Mouse (Mus musculus): ENCODE results near the gene Kdelr1. TPM values are rescaled to one million over a fixed set of nuclear protein-coding genes. Genes with fewer than 3 reads are reported as not detected.
A peak's percentile ranks its signal among the peaks of the same experiment; 100 is the strongest.

The Kdelr1 gene
- polyA plus RNA-seq, 1 experiment from 2014 or later: 150 TPM

DNA sequence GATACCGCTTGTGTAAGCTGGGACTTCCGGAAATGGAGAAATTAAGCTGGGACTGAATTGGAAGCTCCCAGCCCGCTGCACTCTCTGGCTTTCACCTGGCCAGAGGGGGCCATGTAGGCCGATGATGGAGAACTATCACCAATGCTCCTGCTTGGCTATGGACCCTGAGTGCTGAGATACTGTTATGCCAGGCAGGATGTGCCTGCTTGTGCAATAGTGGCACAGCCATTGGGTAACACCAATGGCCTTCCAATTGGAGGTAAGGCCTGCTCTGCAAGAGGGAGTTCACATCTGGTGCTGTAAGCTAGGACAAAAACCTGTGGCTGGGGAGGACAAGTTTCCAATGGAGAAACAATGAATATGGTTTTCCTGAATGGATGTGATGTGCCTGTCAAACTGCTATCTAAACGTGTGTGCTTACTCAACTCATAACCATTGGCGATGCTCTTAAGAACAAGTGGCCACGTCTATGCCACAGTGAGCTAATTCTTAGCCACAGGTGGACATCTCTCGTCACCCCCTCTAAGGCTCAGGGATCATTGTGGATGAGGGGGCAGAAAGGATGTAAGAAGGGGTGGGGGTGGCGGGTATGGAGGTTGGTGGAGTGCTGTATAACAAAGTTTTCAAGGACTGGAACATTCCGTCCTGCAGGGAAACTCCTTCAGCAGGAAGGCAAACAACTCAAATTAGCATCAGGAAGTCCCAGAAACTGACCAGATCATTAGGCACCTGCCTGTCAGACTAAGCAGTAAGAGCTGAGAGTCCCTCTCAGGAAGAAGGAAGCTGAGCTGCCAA lies 29.4 kb upstream of the Kdelr1 start:
- Histone ChIP-seq H3K9ac (replicated peaks; ENCODE audit: low read depth, low read length) (no peak overlapping the region), H3K9me3 (ENCODE audit: control insufficient read depth, low read depth, low read length) (no peaks in the 10 kb centered on the region), H3K27me3 (ENCODE audit: control insufficient read depth, insufficient read depth, low read length) (no peaks in the 10 kb centered on the region), H3K4me1 (ENCODE audit: control insufficient read depth, insufficient read depth, low read length) (no peaks in the 10 kb centered on the region), H3K4me2 (replicated peaks; ENCODE audit: low read depth, low read length) (no peak overlapping the region), H3K36me3 (ENCODE audit: control insufficient read depth, insufficient read depth, low read length) (no peaks in the 10 kb centered on the region), H3K27ac (ENCODE audit: low read length) (no peak overlapping the region), H3K4me3 (ENCODE audit: low read depth, low read length) (no peak overlapping the region)
- 88% methylated on average over 10 of the region's 10 CpGs for WGBS
- no peak for ATAC-seq (ENCODE audit: insufficient number of reproducible peaks, insufficient read depth, low FRiP score, low read depth)

DNA sequence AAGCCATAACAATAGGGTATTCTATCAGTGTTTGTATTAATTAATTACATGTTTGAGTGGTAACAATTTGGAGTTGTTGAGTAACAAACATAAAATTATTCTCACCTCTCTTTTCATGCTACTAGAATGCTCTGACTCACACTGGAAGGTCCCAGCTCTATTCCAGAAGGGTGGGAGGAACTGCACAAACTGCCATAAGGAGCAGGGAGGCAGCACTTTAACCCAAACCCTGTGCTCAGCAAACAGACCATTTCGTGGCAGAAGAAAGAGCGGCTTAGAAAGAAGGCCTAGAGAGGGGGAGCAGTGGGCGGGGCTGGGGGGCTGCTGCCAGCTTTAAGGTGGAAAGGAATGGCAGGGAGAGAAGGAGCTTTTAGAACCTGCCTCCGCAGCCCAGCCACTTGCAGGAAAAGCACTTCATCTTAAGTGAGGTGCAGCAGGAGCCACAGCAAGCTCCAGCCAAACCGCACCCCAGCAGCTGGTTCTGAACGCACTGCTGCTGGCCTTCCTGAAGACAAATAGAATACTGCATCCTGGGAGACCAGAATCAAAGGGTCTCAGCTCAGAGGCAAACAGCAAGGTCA lies 24.0 kb upstream of the Kdelr1 start:
- H3K9ac ChIP-seq (replicated peaks; ENCODE audit: low read depth, low read length): no peak overlapping the region
- no peaks in the 10 kb centered on the region for H3K36me3 ChIP-seq (ENCODE audit: control insufficient read depth, insufficient read depth, low read length)
- no peaks in the 10 kb centered on the region for H3K9me3 ChIP-seq (ENCODE audit: control insufficient read depth, low read depth, low read length)
- H3K4me3 ChIP-seq (ENCODE audit: low read depth, low read length): no peak overlapping the region
- H3K4me1 ChIP-seq (ENCODE audit: control insufficient read depth, insufficient read depth, low read length): peaks cover 5% of the 10 kb centered on the region; the same call in 1 of the 2 replicates
- H3K27ac ChIP-seq (ENCODE audit: low read length): 0 out of 2 replicates have a peak overlapping the region, but pooled peaks have one; percentile 39
- ATAC-seq (ENCODE audit: insufficient number of reproducible peaks, insufficient read depth, low FRiP score, low read depth): no peak
- 6% methylated on average over 6 of the region's 6 CpGs for WGBS
- H3K4me2 ChIP-seq (replicated peaks; ENCODE audit: low read depth, low read length): no peak overlapping the region
- no peaks in the 10 kb centered on the region for H3K27me3 ChIP-seq (ENCODE audit: control insufficient read depth, insufficient read depth, low read length)

DNA sequence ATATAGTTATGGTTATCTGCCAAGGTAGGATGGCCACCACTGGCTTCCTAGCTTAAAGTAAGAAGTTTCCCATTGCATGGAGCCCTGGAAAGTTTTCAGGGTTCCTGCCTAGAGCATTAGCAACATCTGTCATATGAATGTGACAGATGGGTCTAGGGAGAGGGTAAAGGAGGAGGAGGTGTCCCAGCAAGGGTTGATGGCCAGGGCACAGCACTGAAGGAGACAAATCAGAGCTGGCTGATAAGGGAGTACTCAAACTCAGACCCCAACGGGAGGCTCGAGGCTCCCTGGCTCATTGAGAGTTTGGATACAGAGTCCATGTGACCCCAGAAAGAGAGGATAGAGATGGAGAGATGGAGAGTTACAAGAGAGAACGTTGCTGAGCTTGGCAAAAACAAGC lies 21.9 kb upstream of the Kdelr1 start:
- Histone ChIP-seq H3K4me3 (ENCODE audit: low read depth, low read length) (no peak overlapping the region), H3K4me1 (ENCODE audit: control insufficient read depth, insufficient read depth, low read length) (peaks cover 5% of the 10 kb centered on the region; the same call in 1 of the 2 replicates)

DNA sequence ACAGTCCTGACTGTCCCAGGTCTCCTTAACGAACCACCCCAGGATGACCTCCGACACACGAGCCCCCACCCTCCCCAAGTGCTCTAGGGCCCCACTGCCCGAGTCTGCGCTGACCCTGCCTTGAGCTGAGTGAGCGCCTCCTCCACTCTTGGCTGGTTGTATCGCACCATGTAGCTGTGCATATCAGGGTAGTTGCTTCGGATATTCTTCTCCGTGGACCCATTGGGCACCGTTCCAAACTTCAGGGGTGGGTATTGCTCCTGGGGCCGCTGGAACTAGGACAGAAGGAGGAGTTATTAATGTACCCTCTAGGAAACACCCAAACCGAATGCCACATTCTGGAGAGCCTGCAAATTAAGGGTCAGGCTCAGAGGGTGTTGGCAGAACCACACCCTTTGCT lies 19.5 kb upstream of the Kdelr1 start:
- WGBS: 83% methylated on average over 12 of the region's 12 CpGs
- no peak overlapping the region for H3K27ac ChIP-seq (ENCODE audit: low read length)
- no peaks in the 10 kb centered on the region for H3K36me3 ChIP-seq (ENCODE audit: control insufficient read depth, insufficient read depth, low read length)
- H3K9ac ChIP-seq (replicated peaks; ENCODE audit: low read depth, low read length): no peak overlapping the region
- H3K9me3 ChIP-seq (ENCODE audit: control insufficient read depth, low read depth, low read length): no peaks in the 10 kb centered on the region
- H3K4me1 ChIP-seq (ENCODE audit: control insufficient read depth, insufficient read depth, low read length): peaks cover 8% of the 10 kb centered on the region; the same call in 1 of the 2 replicates
- H3K27me3 ChIP-seq (ENCODE audit: control insufficient read depth, insufficient read depth, low read length): no peaks in the 10 kb centered on the region
- H3K4me3 ChIP-seq (ENCODE audit: low read depth, low read length): no peak overlapping the region
- H3K4me2 ChIP-seq (replicated peaks; ENCODE audit: low read depth, low read length): no peak overlapping the region
- no peak for ATAC-seq (ENCODE audit: insufficient number of reproducible peaks, insufficient read depth, low FRiP score, low read depth)

More for the DNA sequence above, 21.9 kb upstream of the Kdelr1 start:
- no peak overlapping the region for H3K27ac ChIP-seq (ENCODE audit: low read length)
- H3K9ac ChIP-seq (replicated peaks; ENCODE audit: low read depth, low read length): no peak overlapping the region
- 59% methylated on average over 3 of the region's 3 CpGs for WGBS
- ATAC-seq (ENCODE audit: insufficient number of reproducible peaks, insufficient read depth, low FRiP score, low read depth): no peak
- no peaks in the 10 kb centered on the region for H3K9me3 ChIP-seq (ENCODE audit: control insufficient read depth, low read depth, low read length)
- H3K4me2 ChIP-seq (replicated peaks; ENCODE audit: low read depth, low read length): no peak overlapping the region
- no peaks in the 10 kb centered on the region for H3K36me3 ChIP-seq (ENCODE audit: control insufficient read depth, insufficient read depth, low read length)
- H3K27me3 ChIP-seq (ENCODE audit: control insufficient read depth, insufficient read depth, low read length): no peaks in the 10 kb centered on the region

DNA sequence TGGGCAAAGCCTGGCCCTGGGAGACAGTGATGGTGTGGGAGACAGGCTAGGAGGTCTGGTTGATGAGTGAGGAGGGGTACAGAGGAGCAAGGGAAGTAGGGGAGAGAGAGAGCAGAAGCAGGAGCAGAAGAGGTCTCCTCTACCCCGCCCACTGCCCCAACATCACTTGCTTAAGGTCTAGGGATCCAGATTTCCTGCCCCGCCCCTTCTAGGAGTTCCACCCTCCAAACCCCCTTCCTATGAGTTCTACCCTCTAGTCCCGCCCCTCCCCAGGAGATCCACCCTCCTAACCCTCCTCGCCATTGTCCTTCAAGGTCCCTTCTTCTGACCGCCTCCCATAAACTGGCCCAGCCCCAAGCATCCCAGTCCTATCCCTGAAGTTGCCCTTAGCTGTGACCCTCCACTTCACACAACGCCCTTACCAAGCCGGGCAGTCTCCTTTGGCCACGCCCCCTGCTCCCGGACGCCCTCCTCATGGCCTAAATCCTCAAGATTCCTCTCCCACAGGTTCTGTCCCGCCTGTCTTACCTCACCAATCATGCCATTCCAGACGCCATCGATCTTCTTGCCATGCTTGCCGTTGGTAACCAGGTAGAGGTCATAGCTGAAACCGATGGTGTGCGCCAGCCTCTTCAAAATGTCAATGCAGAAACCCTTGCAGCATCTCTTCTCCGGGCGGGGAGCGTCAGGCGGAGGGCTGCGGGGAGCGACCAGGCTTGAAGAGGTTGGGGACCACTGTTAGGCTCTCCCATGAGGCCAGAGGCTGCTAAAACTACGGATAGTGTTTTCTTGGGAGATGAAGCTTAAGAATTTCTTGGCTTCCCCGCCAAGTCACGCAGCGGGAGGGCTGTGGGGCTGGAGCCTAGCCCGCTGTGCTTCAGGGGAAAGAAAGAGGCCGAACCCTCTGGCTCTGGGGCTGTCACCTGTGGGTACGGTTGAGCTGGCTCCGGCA lies 15.3 kb upstream of the Kdelr1 start:
- WGBS: 3% methylated on average over 29 of the region's 30 CpGs
- Histone ChIP-seq H3K4me1 (ENCODE audit: control insufficient read depth, insufficient read depth, low read length) (peaks cover 5% of the 10 kb centered on the region; the same call in 1 of the 2 replicates), H3K4me2 (replicated peaks; ENCODE audit: low read depth, low read length) (peak overlapping the region; percentile 47), H3K4me3 (ENCODE audit: low read depth, low read length) (peak overlapping the region; percentile 24), H3K27ac (ENCODE audit: low read length) (no peak overlapping the region), H3K9me3 (ENCODE audit: control insufficient read depth, low read depth, low read length) (no peaks in the 10 kb centered on the region), H3K27me3 (ENCODE audit: control insufficient read depth, insufficient read depth, low read length) (no peaks in the 10 kb centered on the region), H3K9ac (replicated peaks; ENCODE audit: low read depth, low read length) (no peak overlapping the region), H3K36me3 (ENCODE audit: control insufficient read depth, insufficient read depth, low read length) (no peaks in the 10 kb centered on the region)
- ATAC-seq (ENCODE audit: insufficient number of reproducible peaks, insufficient read depth, low FRiP score, low read depth): peak; percentile 43; the same call in 1 of the 2 replicates

DNA sequence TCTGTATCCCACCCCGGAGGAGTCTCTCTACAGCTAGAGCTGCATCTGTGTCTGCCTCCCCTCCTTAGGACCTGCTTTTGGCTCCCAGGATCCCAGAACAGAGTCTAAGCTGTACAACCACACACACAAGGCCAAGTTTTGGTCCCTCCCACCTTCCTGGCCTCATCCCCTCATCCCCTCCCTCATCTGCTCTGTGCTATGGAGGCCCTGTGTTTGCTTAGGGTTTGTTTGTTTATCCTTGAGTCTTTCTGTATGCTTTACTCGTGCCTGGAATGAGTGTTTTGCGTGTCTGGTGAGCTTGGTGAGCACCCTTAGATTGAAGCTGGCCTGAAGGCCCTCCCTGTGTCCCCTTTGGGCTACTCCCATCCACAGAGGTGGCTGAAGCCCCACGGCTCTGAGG lies 13.6 kb upstream of the Kdelr1 start:
- Histone ChIP-seq H3K4me1 (ENCODE audit: control insufficient read depth, insufficient read depth, low read length) (peaks cover 5% of the 10 kb centered on the region; the same call in 1 of the 2 replicates), H3K27me3 (ENCODE audit: control insufficient read depth, insufficient read depth, low read length) (no peaks in the 10 kb centered on the region), H3K9ac (replicated peaks; ENCODE audit: low read depth, low read length) (no peak overlapping the region), H3K36me3 (ENCODE audit: control insufficient read depth, insufficient read depth, low read length) (no peaks in the 10 kb centered on the region), H3K9me3 (ENCODE audit: control insufficient read depth, low read depth, low read length) (no peaks in the 10 kb centered on the region), H3K27ac (ENCODE audit: low read length) (no peak overlapping the region), H3K4me2 (replicated peaks; ENCODE audit: low read depth, low read length) (no peak overlapping the region), H3K4me3 (ENCODE audit: low read depth, low read length) (no peak overlapping the region)
- ATAC-seq (ENCODE audit: insufficient number of reproducible peaks, insufficient read depth, low FRiP score, low read depth): peak; percentile 54; the same call in 1 of the 2 replicates
- whole genome bisulfite sequencing: 42% methylated on average over 4 of the region's 4 CpGs

DNA sequence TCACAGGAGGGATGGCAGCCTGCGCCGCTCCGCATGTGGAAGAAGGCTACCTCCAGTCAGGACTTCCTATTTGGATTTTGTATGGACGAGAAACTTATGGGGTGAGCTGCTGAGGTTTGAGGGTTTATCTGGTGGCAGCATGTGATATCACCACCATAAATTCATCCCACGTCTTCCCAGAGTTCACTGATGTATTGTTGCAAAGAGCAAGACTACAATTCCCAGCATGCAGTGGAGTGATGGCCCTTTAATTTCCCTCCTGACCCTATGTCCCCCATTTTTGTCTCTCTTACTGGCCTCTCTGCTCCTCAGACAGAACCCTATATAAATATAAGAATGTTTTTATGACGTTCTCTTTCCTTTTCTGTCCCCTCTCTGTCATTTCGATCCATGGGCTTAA lies 9.8 kb upstream of the Kdelr1 start:
- ATAC-seq (ENCODE audit: insufficient number of reproducible peaks, insufficient read depth, low FRiP score, low read depth): no peak
- no peaks in the 10 kb centered on the region for H3K9me3 ChIP-seq (ENCODE audit: control insufficient read depth, low read depth, low read length)
- H3K9ac ChIP-seq (replicated peaks; ENCODE audit: low read depth, low read length): no peak overlapping the region
- H3K4me3 ChIP-seq (ENCODE audit: low read depth, low read length): no peak overlapping the region
- H3K27me3 ChIP-seq (ENCODE audit: control insufficient read depth, insufficient read depth, low read length): 0 out of 2 replicates have a peak, but pooled peaks cover 4% of the 10 kb centered on the region
- 85% methylated on average over 7 of the region's 7 CpGs for WGBS
- no peaks in the 10 kb centered on the region for H3K36me3 ChIP-seq (ENCODE audit: control insufficient read depth, insufficient read depth, low read length)
- H3K27ac ChIP-seq (ENCODE audit: low read length): no peak overlapping the region
- H3K4me1 ChIP-seq (ENCODE audit: control insufficient read depth, insufficient read depth, low read length): peaks cover 14% of the 10 kb centered on the region; the same call in 1 of the 2 replicates
- H3K4me2 ChIP-seq (replicated peaks; ENCODE audit: low read depth, low read length): no peak overlapping the region

DNA sequence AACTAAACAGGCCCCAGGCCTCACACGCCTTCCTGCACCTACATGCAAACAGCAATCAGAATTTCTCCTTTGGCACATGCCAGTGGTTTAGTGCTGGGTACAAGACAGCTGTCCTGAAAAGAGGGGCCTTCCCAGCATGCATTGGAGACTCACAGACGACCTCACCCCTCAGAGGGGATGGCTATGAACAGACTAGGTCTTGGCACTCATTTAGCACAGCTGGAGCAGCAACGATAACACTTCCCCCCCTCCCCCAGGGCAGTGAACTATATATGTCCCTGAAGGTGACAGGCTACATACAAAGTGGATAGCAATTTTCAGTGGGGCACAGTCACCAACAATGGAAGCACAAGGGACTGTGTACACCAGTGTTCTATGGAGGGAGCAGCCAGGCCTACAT lies 8.1 kb upstream of the Kdelr1 start:
- Histone ChIP-seq H3K27ac (ENCODE audit: low read length) (no peak overlapping the region), H3K4me3 (ENCODE audit: low read depth, low read length) (no peak overlapping the region), H3K27me3 (ENCODE audit: control insufficient read depth, insufficient read depth, low read length) (0 out of 2 replicates have a peak, but pooled peaks cover 4% of the 10 kb centered on the region), H3K36me3 (ENCODE audit: control insufficient read depth, insufficient read depth, low read length) (no peaks in the 10 kb centered on the region), H3K4me1 (ENCODE audit: control insufficient read depth, insufficient read depth, low read length) (peaks cover 17% of the 10 kb centered on the region; the same call in 1 of the 2 replicates), H3K9me3 (ENCODE audit: control insufficient read depth, low read depth, low read length) (no peaks in the 10 kb centered on the region), H3K4me2 (replicated peaks; ENCODE audit: low read depth, low read length) (no peak overlapping the region), H3K9ac (replicated peaks; ENCODE audit: low read depth, low read length) (no peak overlapping the region)
- 57% methylated on average over 3 of the region's 3 CpGs for WGBS
- ATAC-seq (ENCODE audit: insufficient number of reproducible peaks, insufficient read depth, low FRiP score, low read depth): no peak
